Mouse (Mus musculus) bone marrow macrophage, adult 2 months (primary cell): ENCODE data around the gene Gm29094.
"Not testable (repeated sequence)": the region's sequence is repeated elsewhere in the genome, so short reads cannot be mapped to it uniquely, and the experiment has no call there.

Experiments used
- CTCF ChIP-seq: IDR thresholded peaks from 2 replicates; pipeline ENCODE4 v1.5.1; 2012; ENCODE audit warnings: low read depth, mild to moderate bottlenecking, low read length, moderate library complexity
- POLR2A ChIP-seq: IDR thresholded peaks from 2 replicates; pipeline ENCODE4 v1.6.1; 2012; ENCODE audit warnings: mild to moderate bottlenecking, low read depth, low read length, borderline replicate concordance

- TF ChIP-seq CTCF, POLR2A: not testable (repeated sequence)
Observed at GRCm38 (mm10) chr9:89238976-89239505, 39.9 kb downstream of the Gm29094 start.
